Mouse (Mus musculus): ENCODE measurements around the gene Acot9.

Acot9 gene

GRCm38 (mm10) chrX:155262235-155262914 lies at the start of gene Acot9:
Gene Acot9 (plus strand): TSS chrX:155262443.
- peak; percentile 89 for DNase-seq (ENCODE audit: low spot score)

- DNase-seq (ENCODE audit: low spot score) = no peak
Measured at GRCm38 (mm10) chrX:155214291-155215136, 47.7 kb upstream of the Acot9 start.

- DNase-seq (ENCODE audit: low spot score) = no peak
Measured at GRCm38 (mm10) chrX:155215501-155216248, 46.6 kb upstream of the Acot9 start.

GRCm38 (mm10) chrX:155216271-155216670 lies 46.0 kb upstream of the Acot9 start, which contains the start of gene Sat1:
Gene Sat1 (minus strand): TSS chrX:155216449.
- peak; percentile 85 for DNase-seq (ENCODE audit: low spot score)

GRCm38 (mm10) chrX:155218277-155218676 lies 44.0 kb upstream of the Acot9 start:
- DNase-seq (ENCODE audit: low spot score) = no peak

- DNase-seq (ENCODE audit: low spot score) = no peak
Measured at GRCm38 (mm10) chrX:155256856-155257255, 5.4 kb upstream of the Acot9 start.

- no peak for DNase-seq (ENCODE audit: low spot score)
Measured at GRCm38 (mm10) chrX:155262915-155263252, 641 bp downstream of the Acot9 start.

- no peak for DNase-seq (ENCODE audit: low spot score)
Measured at GRCm38 (mm10) chrX:155278483-155278882, 16.2 kb downstream of the Acot9 start.

- no peak for DNase-seq (ENCODE audit: low spot score)
Measured at GRCm38 (mm10) chrX:155280427-155281044, 18.3 kb downstream of the Acot9 start.

- DNase-seq (ENCODE audit: low spot score) = no peak
Measured at GRCm38 (mm10) chrX:155306390-155306789, 44.1 kb downstream of the Acot9 start.

- peak; percentile 11 for DNase-seq (ENCODE audit: low spot score)
Measured at GRCm38 (mm10) chrX:155318005-155318404, 55.8 kb downstream of the Acot9 start.

GRCm38 (mm10) chrX:155337567-155337904 lies 75.3 kb downstream of the Acot9 start:
- DNase-seq (ENCODE audit: low spot score) = no peak

- DNase-seq (ENCODE audit: low spot score) = peak; percentile 85
Measured at GRCm38 (mm10) chrX:155337905-155338721, 75.9 kb downstream of the Acot9 start.

- DNase-seq (ENCODE audit: low spot score) = no peak
Measured at GRCm38 (mm10) chrX:155340654-155341053, 78.4 kb downstream of the Acot9 start, which contains the start of gene Prdx4. Gene Prdx4 (minus strand): TSS chrX:155340754.

GRCm38 (mm10) chrX:155346249-155346648 lies 84.0 kb downstream of the Acot9 start:
- no peak for DNase-seq (ENCODE audit: low spot score)
